Mouse (Mus musculus) gastrocnemius, postnatal 25 days (tissue): ENCODE results near the gene Ilvbl. TPM values are rescaled to one million over a fixed set of nuclear protein-coding genes. Genes with fewer than 3 reads are reported as not detected.
"Not testable (repeated sequence)": the region's sequence is repeated elsewhere in the genome, so short reads cannot be mapped to it uniquely, and the experiment has no call there.

ENCODE experiments used
- DNase-seq: peaks from one replicate; pipeline ENCODE4 v3.0.0; 2022
- microRNA-seq, 2 experiments: library from miRNA; unstranded; fragments of <30 nt; microRNA quantifications; one replicate each; pipeline ENCODE4 v1.2.0; 2021; ENCODE audit warnings: borderline replicate concordance in 2 of 2
- total RNA-seq, 2 experiments: library from RNA; stranded (reverse); gene quantifications; 1 replicate in 1 of 2; 2 replicates in 1 of 2; pipeline ENCODE4 v1.2.3; 2021

The Ilvbl gene
- total RNA-seq, 2 experiments from 2014 or later: 10.0 to 13.4 TPM

DNA sequence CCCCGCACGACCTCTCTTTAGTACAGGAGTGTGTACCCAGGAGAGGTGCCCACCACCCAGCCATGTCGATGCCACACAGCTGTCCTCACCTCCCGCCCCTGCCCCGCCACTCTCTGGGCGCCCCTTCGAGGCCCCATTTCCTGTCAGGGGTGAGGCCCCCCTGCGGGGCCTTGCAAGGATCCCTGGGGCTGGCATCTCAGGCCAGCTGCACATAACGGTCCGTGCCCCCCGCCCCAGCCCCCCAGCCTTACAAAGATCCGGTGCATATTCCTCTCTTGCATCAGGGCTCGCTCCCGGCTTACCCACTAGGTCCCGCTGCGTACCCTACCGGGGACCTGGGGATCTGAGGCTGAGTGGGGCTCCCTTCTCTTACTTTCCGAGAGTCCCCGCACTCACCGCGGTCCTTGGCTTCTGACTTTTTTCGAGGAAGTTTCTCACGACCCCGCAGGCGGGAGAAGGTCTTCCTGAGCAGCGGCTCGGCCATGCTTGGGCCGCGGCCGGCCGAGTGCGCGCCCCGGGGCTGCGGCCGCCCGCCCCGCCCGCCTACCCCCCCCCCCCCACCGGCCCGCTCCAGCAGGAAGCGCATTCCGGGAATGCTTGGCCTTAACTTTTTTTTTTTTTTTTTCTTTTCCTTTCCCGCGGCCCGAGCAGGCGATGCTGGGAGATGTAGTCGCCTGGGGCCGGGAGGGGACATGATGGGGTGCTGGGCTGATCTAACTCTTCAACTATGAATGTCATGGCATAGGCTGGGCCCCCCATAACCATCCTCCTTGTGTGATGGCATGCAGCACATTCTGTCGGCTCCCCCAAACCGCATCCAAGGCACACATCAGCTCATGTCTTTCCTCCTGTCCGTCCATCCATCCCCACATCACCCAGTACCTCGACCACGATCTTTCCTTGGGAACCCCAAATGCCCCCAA is 17.5 kb downstream of the Ilvbl start, which contains the start of gene Syde1:
Syde1 (minus strand) TSS at position 559 of the 923 bp plus-strand sequence.
- DNase-seq: peak; percentile 61

- no peak for DNase-seq
These were observed 18.8 kb downstream of the Ilvbl start for GRCm38 (mm10) chr10:78592856-78593379.

DNA sequence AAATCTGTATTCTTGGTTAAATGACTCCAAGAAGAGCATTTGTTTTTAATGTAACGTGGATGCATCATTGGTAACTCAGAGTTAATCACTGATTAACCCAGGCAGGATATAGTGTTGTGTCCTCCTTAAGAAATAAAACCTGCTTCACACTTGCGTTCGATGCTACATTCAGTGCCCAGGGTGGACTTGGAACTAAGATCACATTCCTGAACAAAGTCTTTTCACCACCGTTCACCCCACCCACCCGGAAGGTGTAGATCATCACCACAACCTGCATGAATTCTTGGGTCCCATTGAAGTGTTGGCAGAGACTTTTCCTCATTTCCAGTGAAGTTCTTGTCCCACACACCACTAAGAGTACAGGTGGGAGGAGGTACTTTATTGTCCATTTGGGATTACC is 19.6 kb downstream of the Ilvbl start:
- no peak for DNase-seq

DNA sequence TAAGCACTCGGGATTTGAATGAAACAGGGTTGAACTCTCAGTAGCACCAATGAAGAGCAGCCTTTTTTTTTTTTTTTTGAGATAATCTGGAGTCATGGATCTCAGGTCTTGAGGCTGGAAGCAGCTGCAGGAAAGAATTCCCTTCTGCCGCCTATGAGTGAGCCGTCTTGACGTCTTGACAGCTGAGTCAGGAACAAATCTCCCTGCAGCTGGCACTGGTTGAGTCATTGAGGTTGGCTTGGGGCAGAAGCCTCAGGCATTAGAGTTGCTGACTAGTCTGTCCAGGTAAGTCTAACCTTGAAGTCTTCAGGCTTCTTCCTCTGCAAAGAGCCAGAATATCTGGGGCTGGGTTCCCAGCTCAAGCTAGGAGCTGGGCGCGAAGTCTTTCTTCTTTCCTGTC is 20.0 kb downstream of the Ilvbl start:
- DNase-seq: no peak

DNA sequence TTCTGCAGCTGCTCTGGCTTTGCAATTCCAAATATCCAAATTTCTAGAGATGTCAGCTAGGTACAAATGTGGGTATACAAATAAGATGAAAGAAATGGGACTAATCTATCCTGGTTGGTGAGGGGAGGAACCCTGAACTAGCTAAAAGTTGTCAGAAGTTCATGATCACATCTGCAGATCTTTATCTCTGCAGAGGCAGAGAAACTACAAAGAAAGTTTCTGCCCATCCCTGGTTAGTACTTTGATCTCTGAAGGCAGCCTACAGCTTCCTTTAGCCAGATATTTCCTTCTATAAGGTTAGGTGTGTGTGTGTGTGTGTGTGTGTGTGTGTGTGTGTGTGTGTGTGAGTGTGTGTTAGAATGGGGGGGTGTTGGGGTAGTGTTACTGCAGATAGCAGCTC is 20.4 kb downstream of the Ilvbl start:
- DNase-seq: no peak

DNA sequence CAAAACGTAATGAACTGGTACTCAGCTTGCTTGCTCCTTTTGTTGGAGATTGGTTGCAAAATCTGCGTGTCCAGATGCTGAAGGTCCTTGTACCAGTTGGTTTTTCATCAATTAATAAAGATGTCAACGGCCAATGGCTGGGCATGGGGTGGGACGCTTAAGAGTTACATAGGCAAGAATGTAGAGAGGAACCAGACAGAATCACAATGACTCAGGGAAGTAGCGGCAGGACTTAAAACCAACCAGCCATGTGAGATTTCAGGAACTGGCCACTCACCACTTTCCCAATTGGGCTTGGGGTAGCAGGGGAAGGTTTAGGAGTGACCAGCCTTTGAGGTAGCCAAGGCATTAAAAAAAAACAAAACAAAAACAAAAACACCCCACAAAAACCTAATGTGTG is 25.7 kb downstream of the Ilvbl start:
- no peak for DNase-seq

GRCm38 (mm10) chr10:78605080-78605479 is 30.9 kb downstream of the Ilvbl start:
- DNase-seq: no peak

DNA sequence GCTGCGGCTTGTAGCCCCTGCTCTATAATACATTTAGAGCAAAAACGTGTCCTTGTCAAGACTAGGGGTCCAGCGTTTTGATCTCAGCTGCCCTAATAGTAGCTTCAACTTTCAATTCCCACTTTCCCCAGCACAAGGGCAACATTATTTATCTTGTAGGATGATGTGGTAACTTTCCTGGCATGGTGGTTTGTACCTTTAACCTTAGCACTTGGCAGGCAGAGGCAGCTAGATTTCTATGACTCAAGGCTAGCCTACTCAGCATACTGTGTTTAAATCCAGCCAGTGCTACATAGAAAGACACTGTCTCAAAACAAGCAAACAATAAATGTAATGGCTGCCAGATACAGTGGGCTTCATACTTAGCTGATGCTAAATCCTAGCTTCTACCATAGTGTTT is 33.5 kb downstream of the Ilvbl start:
- no peak for DNase-seq

- DNase-seq: no peak
These were observed 43.8 kb downstream of the Ilvbl start, which contains the start of gene Olfr1357 for GRCm38 (mm10) chr10:78617974-78618373. Gene Olfr1357, minus strand, starts transcription at chr10:78618074.

GRCm38 (mm10) chr10:78623143-78623542 is 49.0 kb downstream of the Ilvbl start:
- not testable (repeated sequence) for DNase-seq

- no peak for DNase-seq
These were observed 56.0 kb downstream of the Ilvbl start for GRCm38 (mm10) chr10:78630194-78630593.

GRCm38 (mm10) chr10:78632311-78632710 is 58.2 kb downstream of the Ilvbl start:
- DNase-seq: no peak

Small RNA genes within 50 kb of the gene (microRNA-seq; reads per million reads assigned to microRNA genes)
- 0 reads per million in 2 experiments for gene Gm27541

Other genes starting within 250 kb of the Ilvbl start
- 100 to 1,000 TPM; 120 to 123 TPM for gene Agpat3, start 221.9 kb upstream of the Ilvbl start, total RNA-seq
- 10 to 100 TPM; 58.8 to 62.0 TPM for gene Rrp1, start 161.3 kb upstream of the Ilvbl start, total RNA-seq
- gene Cstb, start 148.7 kb upstream of the Ilvbl start, total RNA-seq: 10 to 100 TPM; 12.5 to 17.1 TPM
- gene Pdxk, start 109.4 kb upstream of the Ilvbl start, total RNA-seq: 1 to 10 TPM; 7.6 to 7.7 TPM
- not detected for gene Olfr1358, start 56.9 kb upstream of the Ilvbl start, total RNA-seq
- gene Syde1, start 17.6 kb downstream of the Ilvbl start, total RNA-seq: 1 to 10 TPM; 3.8 to 5.2 TPM
- not detected for gene Olfr1357, start 43.7 kb downstream of the Ilvbl start, total RNA-seq
- not detected for gene Casp14, start 143.9 kb downstream of the Ilvbl start, total RNA-seq
- not detected for gene Ccdc105, start 178.7 kb downstream of the Ilvbl start, total RNA-seq
- gene Slc1a6, start 206.2 kb downstream of the Ilvbl start, total RNA-seq: not detected